Mouse (Mus musculus) right cerebral cortex, postnatal 4 days (tissue): ENCODE measurements around the gene Lrrc30.

Experiments used
- DNase-seq: peaks from one replicate; pipeline ENCODE4 v3.0.0-alpha.2; 2022

Lrrc30 gene

DNA sequence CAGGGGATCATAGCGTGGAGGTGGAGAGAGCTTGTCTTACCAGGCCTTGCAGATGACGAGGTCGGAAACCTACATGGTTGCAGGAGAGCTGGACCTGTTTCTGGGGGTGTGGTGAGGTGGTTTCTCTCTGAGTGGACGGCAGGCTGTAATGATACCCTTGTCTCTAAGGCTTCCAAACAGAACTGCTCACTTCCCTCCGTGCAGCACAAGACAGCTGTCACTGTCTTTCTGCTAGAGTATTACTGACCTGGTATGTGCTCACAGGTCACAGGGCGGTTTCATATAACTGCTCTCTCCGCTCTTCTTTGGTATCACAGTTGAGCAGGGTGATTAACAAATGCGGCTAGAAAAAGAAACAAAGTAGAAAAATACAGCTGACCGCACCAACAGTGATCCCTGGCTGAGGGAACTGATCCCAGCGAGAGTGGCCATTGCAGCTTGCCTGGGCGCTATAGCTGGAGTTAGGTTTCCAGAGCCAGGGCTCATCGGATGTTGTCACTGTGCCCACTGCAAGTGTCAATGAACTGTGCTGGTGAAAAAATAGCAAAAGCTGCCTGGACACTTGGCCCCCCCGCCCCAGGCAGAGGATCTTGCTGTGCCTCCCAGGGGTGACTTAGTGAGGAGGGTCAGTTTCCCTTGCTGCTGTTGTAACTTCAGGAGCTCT, at the start of gene Lrrc30:
TSS of gene Lrrc30 (minus strand) at position 48 of the 664 bp plus-strand sequence.
- DNase-seq: no peak

DNA sequence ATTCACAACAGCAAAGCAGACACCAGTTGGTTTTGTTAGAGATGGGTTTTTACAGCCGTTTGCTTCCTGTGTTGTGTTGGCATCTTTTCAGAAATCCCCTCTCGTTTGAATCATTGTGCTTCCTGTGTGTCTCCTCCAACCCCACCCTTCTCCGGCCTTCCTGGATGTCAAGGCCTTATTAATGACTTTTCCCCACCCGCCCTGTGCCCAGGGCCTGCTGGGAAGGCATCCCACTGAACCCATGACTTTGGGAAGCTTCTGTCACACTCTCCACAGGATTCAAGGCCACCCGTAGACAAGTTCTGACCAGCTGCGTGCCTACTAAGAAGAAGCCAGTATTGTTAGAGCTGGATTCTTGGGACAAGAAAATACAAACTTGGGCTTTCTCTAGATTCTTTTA, 48.6 kb upstream of the Lrrc30 start:
- DNase-seq: no peak

DNA sequence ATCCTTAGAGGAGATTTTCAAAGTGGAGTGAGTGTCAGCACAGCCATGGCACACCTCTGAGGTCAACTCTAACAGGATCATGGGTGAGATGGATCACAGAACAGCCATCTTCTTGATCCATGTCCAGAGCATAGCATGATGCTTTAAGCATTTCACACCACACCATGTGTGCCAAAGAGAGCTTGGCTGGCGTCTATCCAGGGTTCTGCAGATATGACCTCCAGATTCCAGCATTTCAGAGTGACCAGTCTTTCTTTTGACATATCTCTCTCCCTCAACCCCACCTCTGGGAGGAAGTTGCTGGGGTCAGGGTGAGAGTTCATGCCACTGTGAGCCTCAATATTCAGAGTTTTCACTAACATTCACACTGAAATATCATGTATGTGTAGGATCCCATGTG, 46.1 kb upstream of the Lrrc30 start:
- DNase-seq: no peak

DNA sequence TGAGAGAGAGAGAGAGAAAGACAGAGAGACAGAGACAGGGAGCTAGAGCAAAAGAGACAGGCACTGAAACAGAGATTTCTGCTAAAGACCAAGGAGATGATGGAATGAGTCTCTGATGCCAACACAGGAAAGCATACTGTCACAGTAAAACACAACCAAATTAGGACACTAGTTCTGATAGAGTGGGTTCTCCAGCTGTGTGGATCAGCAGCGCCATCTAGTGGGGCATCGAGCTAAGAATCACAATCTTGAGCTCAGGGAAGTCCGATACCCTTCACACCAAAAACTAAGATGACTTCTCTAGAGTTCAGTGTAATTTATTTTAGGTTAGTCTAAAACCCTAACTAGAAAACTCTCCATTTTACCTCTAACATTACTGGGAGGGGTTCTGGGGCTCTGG, 35.5 kb upstream of the Lrrc30 start:
- DNase-seq: peak; percentile 84

GRCm38 (mm10) chr17:67666981-67667380, 34.5 kb upstream of the Lrrc30 start:
- DNase-seq: no peak

DNA sequence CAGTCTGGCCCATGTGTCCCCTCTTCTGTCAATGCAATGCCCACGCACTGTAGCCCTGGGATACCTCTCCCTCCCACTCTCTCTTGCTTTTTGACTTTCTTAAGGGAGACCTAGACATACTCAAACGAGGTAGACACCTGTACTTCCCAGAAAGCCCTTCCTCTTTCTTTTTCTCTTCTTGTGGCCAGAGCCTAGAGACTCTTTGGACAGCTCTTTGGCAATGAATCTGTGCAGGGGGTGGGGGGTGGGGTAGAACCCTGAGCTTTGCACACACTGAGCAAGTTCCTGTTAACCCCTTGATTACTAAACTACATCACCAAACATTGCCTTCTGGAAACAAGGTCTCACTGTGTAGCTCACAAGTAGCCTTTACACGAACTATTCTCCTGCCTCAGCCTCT, 31.8 kb upstream of the Lrrc30 start:
- DNase-seq: no peak

GRCm38 (mm10) chr17:67651506-67651905, 19.0 kb upstream of the Lrrc30 start:
- peak; percentile 19 for DNase-seq

DNA sequence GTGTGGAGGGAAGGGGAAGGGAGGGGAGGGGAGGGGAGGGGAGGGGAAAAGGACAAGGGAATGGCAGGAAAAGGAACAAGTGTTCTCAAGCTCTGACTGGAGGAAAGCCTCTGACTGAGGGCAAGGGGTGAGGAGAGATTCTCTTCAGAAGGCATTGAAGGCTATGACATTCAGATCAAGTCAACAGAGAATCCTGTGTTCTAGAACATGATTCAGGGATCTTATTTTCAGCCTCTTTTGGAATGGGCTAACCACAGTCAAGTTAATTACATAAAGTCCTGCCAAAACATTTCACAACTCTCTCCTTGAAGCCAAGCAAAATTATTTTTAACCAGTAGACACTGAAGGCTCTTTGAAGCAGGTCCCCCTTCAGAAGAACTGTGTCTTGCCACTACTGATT, 9.1 kb upstream of the Lrrc30 start:
- no peak for DNase-seq

DNA sequence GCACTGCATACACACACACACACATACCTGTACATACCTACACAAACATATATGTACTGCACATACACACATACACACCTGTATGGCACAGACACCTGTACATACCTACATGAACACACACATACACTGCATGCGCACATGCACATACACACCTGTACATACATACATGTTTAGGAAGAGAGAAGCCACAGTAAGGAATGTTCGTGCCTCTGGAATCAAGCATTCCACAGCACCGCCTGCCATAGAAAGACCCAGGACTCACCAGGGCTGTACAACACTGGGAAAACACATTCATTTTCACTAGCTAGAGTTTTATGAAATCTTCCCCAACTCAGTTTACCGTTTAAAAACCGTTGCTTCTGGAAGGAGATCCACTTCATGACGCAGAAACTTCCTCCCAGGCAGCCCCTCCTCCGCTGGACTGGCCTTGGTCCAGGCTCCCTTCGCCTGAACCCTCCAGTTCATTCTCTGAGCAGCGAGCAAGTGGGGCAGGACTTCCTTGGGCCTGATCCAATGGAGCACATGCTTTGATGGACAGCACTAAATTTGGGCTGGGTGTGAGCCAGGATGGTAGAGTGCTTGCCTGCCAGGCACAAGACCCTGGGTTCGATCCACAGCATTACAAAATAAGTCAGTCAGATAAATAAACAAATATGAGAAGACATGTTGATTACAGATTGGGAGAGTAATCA, 5.7 kb upstream of the Lrrc30 start:
- DNase-seq: peak; percentile 25

DNA sequence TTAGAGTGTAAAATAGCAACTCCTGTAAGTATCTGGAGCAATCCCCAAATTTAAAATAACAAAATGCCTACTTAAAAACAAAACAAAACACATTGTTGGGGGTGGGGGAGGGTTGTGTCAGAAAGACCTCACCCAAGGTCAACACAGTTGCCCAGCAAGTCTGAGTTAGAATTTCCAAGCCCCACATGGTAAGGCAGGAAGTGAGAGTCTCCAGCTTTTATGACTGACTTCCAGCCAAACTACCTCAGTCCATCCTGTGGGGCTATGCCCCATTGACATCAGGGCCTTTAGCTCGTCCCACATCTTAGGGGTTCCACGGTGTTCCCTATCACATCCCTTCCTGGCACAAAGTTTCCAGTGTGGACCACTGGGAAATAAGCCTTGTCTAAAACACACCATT, 4.4 kb upstream of the Lrrc30 start:
- no peak for DNase-seq

DNA sequence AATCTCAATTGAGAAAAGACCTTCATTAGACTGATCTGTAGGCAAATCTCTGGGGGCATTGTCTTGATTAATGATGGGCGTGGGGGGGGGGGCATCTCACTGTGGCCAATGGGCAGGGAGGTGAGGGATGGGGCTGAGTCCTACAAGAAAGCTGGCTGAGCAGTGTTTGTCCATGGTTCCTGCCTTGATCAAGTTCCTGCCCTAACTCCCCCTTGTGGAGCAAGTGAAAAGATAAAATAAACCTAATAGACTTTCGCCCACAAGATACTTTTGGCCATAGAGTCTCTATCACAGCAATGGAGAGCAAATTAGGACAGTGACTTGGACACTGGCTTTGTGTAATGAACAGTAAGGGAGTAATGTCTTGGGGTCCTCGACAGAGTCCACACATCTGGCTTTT, 3.8 kb upstream of the Lrrc30 start:
- no peak for DNase-seq

GRCm38 (mm10) chr17:67629746-67630145, 2.8 kb downstream of the Lrrc30 start:
- DNase-seq: no peak

DNA sequence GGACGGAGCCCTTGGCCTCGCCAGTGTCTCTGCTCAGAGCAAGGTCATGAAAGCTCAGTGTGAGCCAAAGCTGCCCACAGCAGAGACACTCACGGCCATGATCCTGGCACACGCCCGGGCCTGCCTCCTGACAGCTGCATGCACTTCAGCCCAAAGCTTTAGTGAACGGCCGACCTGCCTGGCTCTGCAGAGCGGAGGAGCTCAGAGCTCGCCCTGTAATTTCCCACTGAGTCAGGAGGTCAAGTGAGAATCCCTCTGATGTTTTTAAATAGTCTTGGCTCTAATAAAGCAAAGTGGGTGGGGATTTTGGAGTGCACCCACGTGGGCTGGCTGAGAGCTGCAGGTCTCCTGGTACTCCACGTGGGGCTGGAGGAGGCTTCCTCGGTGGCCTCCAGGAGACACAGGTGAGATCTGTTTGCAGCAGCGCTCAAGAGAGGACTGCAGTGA, 3.3 kb downstream of the Lrrc30 start:
- no peak for DNase-seq

- DNase-seq: no peak
Measured at GRCm38 (mm10) chr17:67628475-67628874, 4.0 kb downstream of the Lrrc30 start.

DNA sequence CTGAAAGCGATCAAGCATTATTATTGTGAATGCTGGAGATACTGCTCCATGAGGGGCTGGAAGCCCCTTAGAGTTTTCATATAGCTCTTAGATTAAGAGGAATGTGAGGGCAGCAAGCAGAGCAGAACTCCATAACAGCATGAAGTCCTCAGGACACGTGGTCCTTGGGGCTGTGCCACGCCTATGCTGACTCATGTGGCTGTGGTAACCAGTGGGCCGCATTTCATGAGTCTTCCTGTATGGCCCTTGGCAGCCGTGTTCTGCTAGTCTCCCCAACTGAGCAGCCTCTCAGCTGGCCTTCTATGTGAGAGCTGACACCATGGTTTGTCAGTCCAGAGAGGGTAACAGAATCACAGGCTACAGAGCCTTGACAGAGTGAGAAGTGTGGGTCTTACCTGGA, 7.1 kb downstream of the Lrrc30 start:
- DNase-seq: no peak

- no peak for DNase-seq
Measured at GRCm38 (mm10) chr17:67619001-67619400, 13.5 kb downstream of the Lrrc30 start.

GRCm38 (mm10) chr17:67614381-67614780, 18.1 kb downstream of the Lrrc30 start:
- no peak for DNase-seq

- no peak for DNase-seq
Measured at GRCm38 (mm10) chr17:67612576-67612975, 19.9 kb downstream of the Lrrc30 start.

- no peak for DNase-seq
Measured at GRCm38 (mm10) chr17:67612151-67612550, 20.4 kb downstream of the Lrrc30 start.

- no peak for DNase-seq
Measured at GRCm38 (mm10) chr17:67604446-67604845, 28.1 kb downstream of the Lrrc30 start.

DNA sequence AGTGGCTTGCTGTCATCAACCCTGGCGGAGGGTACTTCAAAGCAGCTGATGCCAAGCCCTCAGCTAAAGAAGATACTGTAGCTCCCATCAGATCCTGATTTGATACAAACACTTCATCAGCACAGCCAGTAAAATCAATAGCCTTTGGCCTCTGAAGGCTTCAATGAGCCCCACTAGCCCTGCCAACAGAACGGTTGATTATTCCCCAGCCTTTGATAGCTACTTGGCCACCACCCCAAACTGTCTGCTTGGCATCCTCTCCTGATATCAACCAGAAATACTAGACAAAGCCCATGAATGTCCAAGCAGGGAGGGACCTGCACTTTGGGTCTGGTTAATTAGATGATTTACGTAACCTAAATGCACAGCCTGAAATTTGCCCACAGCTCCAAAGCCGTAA, 30.0 kb downstream of the Lrrc30 start:
- no peak for DNase-seq

DNA sequence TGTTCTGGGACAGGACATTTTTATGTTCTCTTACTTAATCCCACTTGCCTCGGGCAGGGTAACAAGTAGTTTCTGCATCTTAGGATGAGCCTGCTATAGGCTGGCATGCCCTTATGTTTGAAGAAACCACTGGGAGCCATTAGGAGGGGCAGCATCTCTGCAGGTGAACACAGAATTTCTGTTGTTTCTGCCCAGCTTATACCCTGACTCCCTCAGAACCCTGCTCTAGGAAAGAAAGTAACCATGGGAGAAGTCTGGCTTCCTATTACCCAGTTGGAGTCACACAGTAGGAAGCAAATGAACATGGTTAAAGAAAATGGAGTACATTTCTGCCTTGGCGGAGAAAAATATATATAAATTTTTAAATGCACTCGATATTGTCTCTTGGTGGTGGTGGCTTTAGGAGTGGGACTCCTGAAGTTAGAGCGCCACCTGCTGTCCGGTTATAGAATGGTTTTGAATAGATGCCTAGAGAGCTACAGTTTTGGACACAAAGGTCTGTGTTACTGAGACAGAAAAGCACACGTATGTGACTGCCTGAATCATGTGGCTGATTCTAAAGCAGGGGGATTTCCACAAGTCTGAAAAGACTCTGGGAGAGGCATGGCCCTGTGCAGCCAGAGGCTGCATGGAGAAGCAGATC, 47.5 kb downstream of the Lrrc30 start:
- peak; percentile 95 for DNase-seq

- no peak for DNase-seq
Measured at GRCm38 (mm10) chr17:67584533-67584932, 48.0 kb downstream of the Lrrc30 start.

GRCm38 (mm10) chr17:67583422-67583821, 49.1 kb downstream of the Lrrc30 start:
- no peak for DNase-seq
